Mouse (Mus musculus): Measurements from ENCODE around the gene Duxbl1.
"Not testable (repeated sequence)": the region's sequence is repeated elsewhere in the genome, so short reads cannot be mapped to it uniquely, and the experiment has no call there.

The Duxbl1 gene

GRCm38 (mm10) chr14:25978371-25979241, at the start of gene Duxbl1:
Gene Duxbl1 (plus strand): TSS chr14:25978577.
- not testable (repeated sequence) for DNase-seq

- DNase-seq, result not testable (repeated sequence)
Measured at GRCm38 (mm10) chr14:25936867-25937630, 41.3 kb upstream of the Duxbl1 start.

GRCm38 (mm10) chr14:25938004-25938403, 40.4 kb upstream of the Duxbl1 start, which contains the start of gene Cphx1:
Gene Cphx1 (plus strand): TSS chr14:25938304.
- DNase-seq, result not testable (repeated sequence)

GRCm38 (mm10) chr14:25957861-25958260, 20.5 kb upstream of the Duxbl1 start:
- not testable (repeated sequence) for DNase-seq

GRCm38 (mm10) chr14:25979242-25979941, 1.0 kb downstream of the Duxbl1 start:
- not testable (repeated sequence) for DNase-seq

GRCm38 (mm10) chr14:25981880-25982279, 3.5 kb downstream of the Duxbl1 start:
- DNase-seq, result peak; percentile 27 to 45

GRCm38 (mm10) chr14:26007462-26007861, 29.1 kb downstream of the Duxbl1 start:
- not testable (repeated sequence) for DNase-seq

- DNase-seq, result not testable (repeated sequence)
Measured at GRCm38 (mm10) chr14:26016414-26016813, 38.0 kb downstream of the Duxbl1 start.

- not testable (repeated sequence) for DNase-seq
Measured at GRCm38 (mm10) chr14:26021555-26021954, 43.2 kb downstream of the Duxbl1 start.

GRCm38 (mm10) chr14:26022831-26023230, 44.5 kb downstream of the Duxbl1 start:
- DNase-seq, result not testable (repeated sequence)

- not testable (repeated sequence) for DNase-seq
Measured at GRCm38 (mm10) chr14:26025653-26026052, 47.3 kb downstream of the Duxbl1 start.

- DNase-seq, result not testable (repeated sequence)
Measured at GRCm38 (mm10) chr14:26034364-26034763, 56.0 kb downstream of the Duxbl1 start.

GRCm38 (mm10) chr14:26035439-26035838, 57.1 kb downstream of the Duxbl1 start:
- DNase-seq, result not testable (repeated sequence)

Measured in kidney, postnatal 36 days (tissue).